Comparison of ENCODE assay signal across 30 mouse cellular contexts in genomic region chr12:56450261-56450660, GRCm38 (mm10).
"Had no signal": no experiment of that assay in that cellular context is flagged by ENCODE, and none has a peak within 500 bp of the region (broad histone marks: within the 10 kb centered on the region; RNA-seq: fewer than 3 reads in every experiment).

No protein-coding gene starts in this region.

- H3K9me3 ChIP-seq: limb, embryonic 10.5 days; limb, embryonic 12.5 days; limb, embryonic 13.5 days; limb, embryonic 15.5 days; liver, embryonic 12.5 days; liver, embryonic 13.5 days; liver, embryonic 15.5 days; lung, embryonic 15.5 days; megakaryocyte, embryonic 14.5 days; midbrain, embryonic 12.5 days had no signal

- DNase-seq: left cerebral cortex, postnatal 4 days; liver; liver, embryonic 13.5 days; liver, postnatal 0 days; lung, adult 18-20 months; lung, adult 2 months; lung, embryonic 14.5 days; lung, postnatal 10 days; lung, postnatal 14 days; lung, postnatal 36 days; lung, postnatal 4 days; midbrain, embryonic 14.5 days had no signal

- H3K4me3 ChIP-seq: limb, embryonic 10.5 days; limb, embryonic 12.5 days; limb, embryonic 13.5 days; limb, embryonic 15.5 days; liver, embryonic 12.5 days; liver, embryonic 13.5 days; liver, embryonic 15.5 days; lung, embryonic 15.5 days; megakaryocyte, embryonic 14.5 days; midbrain, embryonic 12.5 days; midbrain, embryonic 13.5 days; midbrain, embryonic 15.5 days; myocyte; neural tube, embryonic 12.5 days had no signal

- H3K36me3 ChIP-seq: limb, embryonic 10.5 days; limb, embryonic 12.5 days; limb, embryonic 13.5 days; limb, embryonic 15.5 days; liver, embryonic 12.5 days; liver, embryonic 13.5 days; liver, embryonic 15.5 days; lung, embryonic 15.5 days; midbrain, embryonic 12.5 days; midbrain, embryonic 13.5 days; midbrain, embryonic 15.5 days; neural tube, embryonic 12.5 days had no signal

- H3K4me2 ChIP-seq: limb, embryonic 12.5 days; limb, embryonic 13.5 days; limb, embryonic 15.5 days; liver, embryonic 11.5 days; liver, embryonic 12.5 days; liver, embryonic 13.5 days; liver, embryonic 15.5 days; lung, embryonic 14.5 days; lung, embryonic 15.5 days; midbrain, embryonic 12.5 days; midbrain, embryonic 13.5 days; midbrain, embryonic 15.5 days; neural tube, embryonic 12.5 days had no signal

- H3K4me1 ChIP-seq: limb, embryonic 10.5 days; limb, embryonic 12.5 days; limb, embryonic 13.5 days; limb, embryonic 15.5 days; liver, embryonic 12.5 days; liver, embryonic 13.5 days; liver, embryonic 15.5 days; lung, embryonic 15.5 days; megakaryocyte, embryonic 14.5 days; midbrain, embryonic 12.5 days; midbrain, embryonic 13.5 days; midbrain, embryonic 15.5 days; neural tube, embryonic 12.5 days had no signal

- ATAC-seq: liver, embryonic 12.5 days; liver, postnatal 0 days; lung, postnatal 0 days; midbrain, embryonic 13.5 days; midbrain, embryonic 15.5 days; midbrain, embryonic 16.5 days had no signal

- H3K27ac ChIP-seq: limb, embryonic 10.5 days; limb, embryonic 12.5 days; limb, embryonic 13.5 days; limb, embryonic 15.5 days; liver, embryonic 12.5 days; liver, embryonic 13.5 days; liver, embryonic 14.5 days; liver, embryonic 15.5 days; lung, embryonic 15.5 days; macrophage; midbrain, embryonic 12.5 days; midbrain, embryonic 13.5 days; midbrain, embryonic 15.5 days; neural tube, embryonic 12.5 days had no signal

- H3K9ac ChIP-seq: limb, embryonic 12.5 days; limb, embryonic 13.5 days; limb, embryonic 15.5 days; liver, embryonic 12.5 days; liver, embryonic 13.5 days; liver, embryonic 14.5 days; liver, embryonic 15.5 days; liver, postnatal 0 days; lung, embryonic 14.5 days; lung, embryonic 15.5 days; midbrain, embryonic 12.5 days; midbrain, embryonic 13.5 days; midbrain, embryonic 15.5 days; neural tube, embryonic 12.5 days had no signal

- H3K27me3 ChIP-seq: limb, embryonic 15.5 days; liver, embryonic 12.5 days; liver, embryonic 13.5 days; liver, embryonic 15.5 days; lung, embryonic 15.5 days; megakaryocyte, embryonic 14.5 days had no signal
